ENCODE assay signal across 19 mouse cellular contexts in genomic region chr5:62813402-62814071, GRCm38 (mm10). TPM values are rescaled to one million over a fixed set of nuclear protein-coding genes. Genes with fewer than 3 reads are reported as not detected.
DNase-seq lines count a peak whose midpoint lies in the region; ATAC-seq and TF ChIP-seq lines count a peak whose summit lies in the region.
"Had no signal": no experiment of that assay in that cellular context is flagged by ENCODE, and none has a peak within 500 bp of the region (broad histone marks: within the 10 kb centered on the region; RNA-seq: fewer than 3 reads in every experiment).

TSS of gene Dthd1 (plus strand) at chr5:62813823.

- no peak within 1 kb of the TSS for H3K4me3 ChIP-seq in stomach, embryonic 16.5 days (replicated peaks; ENCODE audit: low read length)
- H3K4me3 ChIP-seq in stomach, postnatal 0 days (ENCODE audit: low read depth, low read length): no peak within 1 kb of the TSS
- no peak within 1 kb of the TSS for H3K4me3 ChIP-seq in midbrain, embryonic 12.5 days
- H3K4me3 ChIP-seq in embryonic facial prominence, embryonic 10.5 days: no peak within 1 kb of the TSS
- H3K4me3 ChIP-seq: erythroblast, embryonic 14.5 days; heart, embryonic 13.5 days; kidney, embryonic 15.5 days; liver, embryonic 12.5 days had no signal

- H3K9me3 ChIP-seq in stomach, embryonic 16.5 days (replicated peaks; ENCODE audit: control insufficient read depth, low read length): no peaks in the 10 kb centered on the region
- H3K9me3 ChIP-seq in stomach, postnatal 0 days (ENCODE audit: control insufficient read depth, low read length): no peaks in the 10 kb centered on the region
- no peaks in the 10 kb centered on the region for H3K9me3 ChIP-seq in midbrain, embryonic 12.5 days
- peaks cover 2% of the 10 kb centered on the region; the same call in 1 of the 2 replicates for H3K9me3 ChIP-seq in embryonic facial prominence, embryonic 10.5 days
- H3K9me3 ChIP-seq: G1E; kidney, embryonic 15.5 days; liver, embryonic 12.5 days had no signal

- ATAC-seq in stomach, embryonic 16.5 days (ENCODE audit: insufficient read depth, low FRiP score): no peak
- no peak for ATAC-seq in stomach, postnatal 0 days (ENCODE audit: low FRiP score, low TSS enrichment)
- peak; percentile 62; the same call in 1 of the 2 replicates for ATAC-seq in midbrain, embryonic 12.5 days (ENCODE audit: low FRiP score, low read depth)
- ATAC-seq: liver, embryonic 12.5 days; lung, postnatal 0 days had no signal

- TF ChIP-seq CTCF in stomach, postnatal 0 days (IDR thresholded peaks at IDR 0.05; ENCODE audit: low read depth): no peak

- DNase-seq in frontal cortex, adult 2 months (ENCODE audit: extremely low spot score in 1 of 2, low spot score in 1 of 2): peak; percentile 12 to 19
- no peak for DNase-seq in frontal cortex, postnatal 14 days (ENCODE audit: low spot score in 2 of 2)
- DNase-seq in stomach, postnatal 0 days (ENCODE audit: low spot score): no peak
- no peak for DNase-seq in right cerebral cortex, postnatal 14 days
- no peak for DNase-seq in embryonic facial prominence, embryonic 10.5 days (ENCODE audit: low spot score)
- no peak for DNase-seq in heart, postnatal 36 days
- DNase-seq: adrenal gland, postnatal 25 days; cerebellum, adult 11 months; gastrocnemius, postnatal 36 days had no signal

- WGBS in stomach, embryonic 16.5 days: 81% methylated on average over 6 of the region's 6 CpGs
- WGBS in stomach, postnatal 0 days: 81% methylated on average over 6 of the region's 6 CpGs
- WGBS in midbrain, embryonic 12.5 days: 74% methylated on average over 6 of the region's 6 CpGs
- WGBS in embryonic facial prominence, embryonic 10.5 days: 87% methylated on average over 6 of the region's 6 CpGs

- H3K36me3 ChIP-seq in stomach, embryonic 16.5 days (ENCODE audit: control insufficient read depth, insufficient read depth, low read length): no peaks in the 10 kb centered on the region
- no peaks in the 10 kb centered on the region for H3K36me3 ChIP-seq in stomach, postnatal 0 days (ENCODE audit: control insufficient read depth, insufficient read depth, low read length)
- H3K36me3 ChIP-seq in midbrain, embryonic 12.5 days: no peaks in the 10 kb centered on the region
- no peaks in the 10 kb centered on the region for H3K36me3 ChIP-seq in embryonic facial prominence, embryonic 10.5 days (replicated peaks)
- H3K36me3 ChIP-seq: G1E; heart, embryonic 13.5 days; kidney, embryonic 15.5 days; liver, embryonic 12.5 days had no signal

- intact Hi-C loops in heart, postnatal 36 days (cut with DNase I): no loop called here

- H3K27ac ChIP-seq in stomach, embryonic 16.5 days (ENCODE audit: low read length): peak within 1 kb of the TSS; percentile 11; the same call in 1 of the 2 replicates
- no peak within 1 kb of the TSS for H3K27ac ChIP-seq in stomach, postnatal 0 days (replicated peaks)
- no peak within 1 kb of the TSS for H3K27ac ChIP-seq in midbrain, embryonic 12.5 days (replicated peaks)
- H3K27ac ChIP-seq in embryonic facial prominence, embryonic 10.5 days (replicated peaks): no peak within 1 kb of the TSS
- H3K27ac ChIP-seq: heart, embryonic 13.5 days; kidney, embryonic 15.5 days; liver, embryonic 12.5 days had no signal

- no peaks in the 10 kb centered on the region for H3K4me1 ChIP-seq in stomach, embryonic 16.5 days (ENCODE audit: control insufficient read depth, insufficient read depth, low read length)
- no peaks in the 10 kb centered on the region for H3K4me1 ChIP-seq in stomach, postnatal 0 days (replicated peaks; ENCODE audit: control insufficient read depth, insufficient read depth)
- H3K4me1 ChIP-seq in midbrain, embryonic 12.5 days: no peaks in the 10 kb centered on the region
- H3K4me1 ChIP-seq in embryonic facial prominence, embryonic 10.5 days: no peaks in the 10 kb centered on the region
- H3K4me1 ChIP-seq: heart, embryonic 13.5 days; kidney, embryonic 15.5 days; liver, embryonic 12.5 days had no signal

- H3K27me3 ChIP-seq in stomach, embryonic 16.5 days (ENCODE audit: control insufficient read depth, insufficient read depth, low read length): no peaks in the 10 kb centered on the region
- H3K27me3 ChIP-seq in stomach, postnatal 0 days (ENCODE audit: control insufficient read depth, insufficient read depth, low read length): no peaks in the 10 kb centered on the region
- H3K27me3 ChIP-seq in midbrain, embryonic 12.5 days: no peaks in the 10 kb centered on the region
- no peaks in the 10 kb centered on the region for H3K27me3 ChIP-seq in embryonic facial prominence, embryonic 10.5 days (replicated peaks; ENCODE audit: low read depth, poor library complexity, severe bottlenecking)
- H3K27me3 ChIP-seq: heart, embryonic 13.5 days; kidney, embryonic 15.5 days; liver, embryonic 12.5 days had no signal

- no peak for TF ChIP-seq EP300 in stomach, postnatal 0 days (optimal IDR thresholded peaks at IDR 0.05)

- H3K4me2 ChIP-seq in stomach, embryonic 16.5 days (ENCODE audit: low read depth, low read length): no peak within 1 kb of the TSS
- H3K4me2 ChIP-seq in stomach, postnatal 0 days (replicated peaks; ENCODE audit: low read depth): no peak within 1 kb of the TSS
- H3K4me2 ChIP-seq in midbrain, embryonic 12.5 days (replicated peaks): no peak within 1 kb of the TSS
- H3K4me2 ChIP-seq: heart, embryonic 13.5 days; kidney, embryonic 15.5 days; liver, embryonic 12.5 days had no signal

- no peak within 1 kb of the TSS for H3K9ac ChIP-seq in stomach, embryonic 16.5 days (ENCODE audit: low read length)
- H3K9ac ChIP-seq in stomach, postnatal 0 days (ENCODE audit: low read length): no peak within 1 kb of the TSS
- no peak within 1 kb of the TSS for H3K9ac ChIP-seq in midbrain, embryonic 12.5 days (replicated peaks)
- H3K9ac ChIP-seq: heart, embryonic 13.5 days; kidney, embryonic 15.5 days; liver, embryonic 12.5 days had no signal

RNA-seq across cellular contexts. Expression of gene Dthd1, which starts in this region (rescaled TPM):
- not detected in 2 replicates for polyA plus RNA-seq in frontal cortex, adult 2 months (2012; rRNA removed)
- polyA plus RNA-seq in stomach, embryonic 16.5 days (2015; fragmentation: Nextera tagmentation; extraction: Ambion mirVana): not detected in 2 replicates
- 0.05 and 0.07 TPM in 2 replicates for polyA plus RNA-seq in stomach, postnatal 0 days (2015; fragmentation: Nextera tagmentation; extraction: Ambion mirVana)
- polyA plus RNA-seq in midbrain, embryonic 12.5 days (2016; fragmentation: Nextera tagmentation; extraction: Ambion mirVana): not detected in 2 replicates
- polyA plus RNA-seq in embryonic facial prominence, embryonic 10.5 days (2016; fragmentation: Nextera tagmentation; extraction: Ambion mirVana): not detected in 2 replicates
- total RNA-seq in heart, postnatal 36 days (2021): not detected
- total RNA-seq: adrenal gland, postnatal 25 days; gastrocnemius, postnatal 36 days; left cerebral cortex, postnatal 10 days had no signal
- polyA plus RNA-seq: C2C12; erythroblast, embryonic 14.5 days; G1E; heart, embryonic 13.5 days; kidney, embryonic 15.5 days; liver, embryonic 12.5 days; lung, postnatal 0 days had no signal

Comparison
In these comparisons a context has a peak if more than half of its experiments do, and no peak if none do; other contexts are left out.
1. Peak in DNase-seq in frontal cortex, adult 2 months; RNA of the gene not detected or under 1 TPM.
2. Peak in ATAC-seq in midbrain, embryonic 12.5 days; RNA of the gene not detected or under 1 TPM.